Mouse (Mus musculus): ENCODE results near the gene Tnfrsf13c. TPM values are rescaled to one million over a fixed set of nuclear protein-coding genes. Genes with fewer than 3 reads are reported as not detected.

Tnfrsf13c gene
- polyA plus RNA-seq, 1 experiment from 2014 or later = 2.3 TPM

DNA sequence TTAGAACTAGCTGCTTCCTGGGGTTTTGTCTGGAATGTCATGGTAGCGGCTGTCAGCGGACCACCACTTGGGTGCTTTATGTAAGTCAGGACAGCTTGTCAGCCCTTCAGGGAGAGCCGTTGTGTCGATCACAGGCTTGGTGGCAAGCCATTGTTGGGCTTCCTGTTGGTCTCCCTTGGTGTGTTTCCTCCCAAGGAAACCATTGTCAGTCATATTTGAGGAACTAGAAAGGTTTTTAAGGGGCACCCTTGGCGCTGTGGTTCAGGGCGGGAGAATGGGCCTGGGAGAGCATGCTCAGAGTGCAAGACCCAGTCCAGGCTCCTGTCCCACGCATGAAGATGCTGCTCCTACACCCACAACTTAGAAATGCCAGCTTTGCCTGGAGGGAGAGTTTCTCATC, 25.8 kb downstream of the Tnfrsf13c start:
- no peak for DNase-seq
- Histone ChIP-seq H3K4me3 (ENCODE audit: low read depth, low read length) (no peak overlapping the region), H3K27me3 (ENCODE audit: insufficient read depth, low read length) (no peaks in the 10 kb centered on the region), H3K27ac (ENCODE audit: low read depth) (no peak overlapping the region), H3K4me2 (ENCODE audit: low read depth, low read length) (no peak overlapping the region), H3K36me3 (replicated peaks; ENCODE audit: insufficient read depth, low read length) (peaks cover 91% of the 10 kb centered on the region), H3K9ac (replicated peaks) (no peak overlapping the region), H3K9me3 (ENCODE audit: low read length) (no peaks in the 10 kb centered on the region), H3K4me1 (ENCODE audit: insufficient read depth) (no peaks in the 10 kb centered on the region)
- ATAC-seq = no peak
- WGBS (ENCODE audit: insufficient replicate concordance) = 49% methylated on average over 7 of the region's 7 CpGs
- TF ChIP-seq EP300 (IDR thresholded peaks at IDR 0.05; ENCODE audit: low read depth) = no peak
- no peak for TF ChIP-seq CTCF (IDR thresholded peaks at IDR 0.05; ENCODE audit: low read depth)

- no peak for TF ChIP-seq EP300 (IDR thresholded peaks at IDR 0.05; ENCODE audit: low read depth)
- no peak for TF ChIP-seq CTCF (IDR thresholded peaks at IDR 0.05; ENCODE audit: low read depth)
- Histone ChIP-seq H3K4me2 (ENCODE audit: low read depth, low read length) (no peak overlapping the region), H3K27ac (ENCODE audit: low read depth) (no peak overlapping the region), H3K4me3 (ENCODE audit: low read depth, low read length) (no peak overlapping the region), H3K4me1 (ENCODE audit: insufficient read depth) (no peaks in the 10 kb centered on the region), H3K27me3 (ENCODE audit: insufficient read depth, low read length) (no peaks in the 10 kb centered on the region), H3K36me3 (replicated peaks; ENCODE audit: insufficient read depth, low read length) (peaks cover 91% of the 10 kb centered on the region), H3K9ac (replicated peaks) (no peak overlapping the region), H3K9me3 (ENCODE audit: low read length) (no peaks in the 10 kb centered on the region)
- ATAC-seq (no peak), DNase-seq (no peak)
- 57% methylated on average over 11 of the region's 11 CpGs for WGBS (ENCODE audit: insufficient replicate concordance)
Observed at GRCm38 (mm10) chr15:82197937-82198336, 26.2 kb downstream of the Tnfrsf13c start.

GRCm38 (mm10) chr15:82197246-82197750, 26.9 kb downstream of the Tnfrsf13c start:
- peaks cover 93% of the 10 kb centered on the region for H3K36me3 ChIP-seq (replicated peaks; ENCODE audit: insufficient read depth, low read length)
- no peaks in the 10 kb centered on the region for H3K9me3 ChIP-seq (ENCODE audit: low read length)
- H3K4me2 ChIP-seq (ENCODE audit: low read depth, low read length) = no peak overlapping the region
- TF ChIP-seq EP300 (IDR thresholded peaks at IDR 0.05; ENCODE audit: low read depth) = no peak
- TF ChIP-seq CTCF (IDR thresholded peaks at IDR 0.05; ENCODE audit: low read depth) = no peak
- ATAC-seq = no peak
- WGBS (ENCODE audit: insufficient replicate concordance) = 67% methylated on average over 10 of the region's 10 CpGs
- no peaks in the 10 kb centered on the region for H3K4me1 ChIP-seq (ENCODE audit: insufficient read depth)
- no peak for DNase-seq
- no peaks in the 10 kb centered on the region for H3K27me3 ChIP-seq (ENCODE audit: insufficient read depth, low read length)
- H3K4me3 ChIP-seq (ENCODE audit: low read depth, low read length) = no peak overlapping the region
- H3K9ac ChIP-seq (replicated peaks) = no peak overlapping the region
- H3K27ac ChIP-seq (ENCODE audit: low read depth) = no peak overlapping the region

- Histone ChIP-seq H3K9me3 (ENCODE audit: low read length) (no peaks in the 10 kb centered on the region), H3K9ac (replicated peaks) (no peak overlapping the region), H3K36me3 (replicated peaks; ENCODE audit: insufficient read depth, low read length) (peaks cover 95% of the 10 kb centered on the region), H3K27ac (ENCODE audit: low read depth) (no peak overlapping the region), H3K4me1 (ENCODE audit: insufficient read depth) (no peaks in the 10 kb centered on the region), H3K4me2 (ENCODE audit: low read depth, low read length) (no peak overlapping the region), H3K27me3 (ENCODE audit: insufficient read depth, low read length) (no peaks in the 10 kb centered on the region), H3K4me3 (ENCODE audit: low read depth, low read length) (no peak overlapping the region)
- 60% methylated on average over 12 of the region's 12 CpGs for WGBS (ENCODE audit: insufficient replicate concordance)
- no peak for DNase-seq
- TF ChIP-seq EP300 (IDR thresholded peaks at IDR 0.05; ENCODE audit: low read depth) (no peak), CTCF (IDR thresholded peaks at IDR 0.05; ENCODE audit: low read depth) (no peak)
- ATAC-seq = 0 out of 2 replicates have a peak, but pooled peaks have one; percentile 4
Observed at GRCm38 (mm10) chr15:82196300-82196699, 27.9 kb downstream of the Tnfrsf13c start.

DNA sequence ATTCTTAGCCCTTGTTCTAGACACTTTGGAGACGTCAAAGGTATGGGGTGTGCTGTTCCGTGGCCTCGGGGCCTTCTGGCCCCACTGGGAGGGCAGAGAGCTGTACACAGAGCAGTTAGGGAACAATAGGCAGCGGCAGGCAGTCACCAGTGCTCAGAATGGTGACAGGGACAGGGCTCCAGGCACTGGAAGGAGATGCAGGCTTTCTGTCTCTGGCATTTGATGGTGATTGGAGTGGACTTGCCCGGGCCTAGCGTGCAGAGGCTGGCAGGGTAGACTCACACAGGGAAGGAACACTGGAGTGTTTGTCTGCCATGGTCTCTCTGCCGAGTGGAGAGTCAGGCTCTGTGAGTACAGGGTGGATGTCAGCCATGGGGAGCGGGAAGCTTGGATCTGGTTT, 31.6 kb downstream of the Tnfrsf13c start:
- Histone ChIP-seq H3K4me1 (ENCODE audit: insufficient read depth) (no peaks in the 10 kb centered on the region), H3K27me3 (ENCODE audit: insufficient read depth, low read length) (no peaks in the 10 kb centered on the region), H3K4me3 (ENCODE audit: low read depth, low read length) (no peak overlapping the region), H3K9me3 (ENCODE audit: low read length) (no peaks in the 10 kb centered on the region), H3K36me3 (replicated peaks; ENCODE audit: insufficient read depth, low read length) (peaks cover 84% of the 10 kb centered on the region), H3K27ac (ENCODE audit: low read depth) (no peak overlapping the region), H3K4me2 (ENCODE audit: low read depth, low read length) (no peak overlapping the region), H3K9ac (replicated peaks) (no peak overlapping the region)
- TF ChIP-seq EP300 (IDR thresholded peaks at IDR 0.05; ENCODE audit: low read depth) (no peak), CTCF (IDR thresholded peaks at IDR 0.05; ENCODE audit: low read depth) (no peak)
- ATAC-seq (no peak), DNase-seq (no peak)
- 86% methylated on average over 8 of the region's 8 CpGs for WGBS (ENCODE audit: insufficient replicate concordance)

- Histone ChIP-seq H3K36me3 (replicated peaks; ENCODE audit: insufficient read depth, low read length) (peaks cover 65% of the 10 kb centered on the region), H3K27ac (ENCODE audit: low read depth) (no peak overlapping the region), H3K4me1 (ENCODE audit: insufficient read depth) (peaks cover 33% of the 10 kb centered on the region), H3K27me3 (ENCODE audit: insufficient read depth, low read length) (no peaks in the 10 kb centered on the region), H3K4me3 (ENCODE audit: low read depth, low read length) (no peak overlapping the region), H3K4me2 (ENCODE audit: low read depth, low read length) (no peak overlapping the region), H3K9me3 (ENCODE audit: low read length) (no peaks in the 10 kb centered on the region), H3K9ac (replicated peaks) (no peak overlapping the region)
- TF ChIP-seq CTCF (IDR thresholded peaks at IDR 0.05; ENCODE audit: low read depth) = peak; percentile 78
- TF ChIP-seq EP300 (IDR thresholded peaks at IDR 0.05; ENCODE audit: low read depth) = no peak
- 95% methylated on average over 10 of the region's 10 CpGs for WGBS (ENCODE audit: insufficient replicate concordance)
- DNase-seq (peak; percentile 70), ATAC-seq (no peak)
Observed at GRCm38 (mm10) chr15:82188481-82189240, 35.5 kb downstream of the Tnfrsf13c start.
